Mouse (Mus musculus): ENCODE results near the gene Metrnl. TPM values are rescaled to one million over a fixed set of nuclear protein-coding genes. Genes with fewer than 3 reads are reported as not detected.

Gene Metrnl
- total RNA-seq, 2 experiments from 2014 or later = 13.8 to 16.8 TPM

- no peak for DNase-seq (ENCODE audit: low spot score in 2 of 2)
These were observed 25.3 kb downstream of the Metrnl start for GRCm38 (mm10) chr11:121726625-121727024.

- no peak for DNase-seq (ENCODE audit: low spot score in 2 of 2)
These were observed 32.8 kb downstream of the Metrnl start for GRCm38 (mm10) chr11:121734184-121734583.

- DNase-seq (ENCODE audit: low spot score in 2 of 2) = no peak
These were observed 33.5 kb downstream of the Metrnl start for GRCm38 (mm10) chr11:121734892-121735291.

- DNase-seq (ENCODE audit: low spot score in 2 of 2) = no peak
These were observed 37.3 kb downstream of the Metrnl start for GRCm38 (mm10) chr11:121738616-121739015.

GRCm38 (mm10) chr11:121740906-121741305, 39.6 kb downstream of the Metrnl start:
- no peak for DNase-seq (ENCODE audit: low spot score in 2 of 2)

- DNase-seq (ENCODE audit: low spot score in 2 of 2) = no peak
These were observed 40.1 kb downstream of the Metrnl start for GRCm38 (mm10) chr11:121741433-121741832.

- DNase-seq (ENCODE audit: low spot score in 2 of 2) = no peak
These were observed 41.8 kb downstream of the Metrnl start for GRCm38 (mm10) chr11:121743113-121743512.

- DNase-seq (ENCODE audit: low spot score in 2 of 2) = no peak
These were observed 42.7 kb downstream of the Metrnl start for GRCm38 (mm10) chr11:121743915-121744628.

- DNase-seq (ENCODE audit: low spot score in 2 of 2) = no peak
These were observed 45.7 kb downstream of the Metrnl start for GRCm38 (mm10) chr11:121746941-121747494.

- DNase-seq (ENCODE audit: low spot score in 2 of 2) = no peak
These were observed 46.8 kb downstream of the Metrnl start for GRCm38 (mm10) chr11:121748003-121748684.

Other genes with a start within 250 kb of the Metrnl start
- 10 to 100 TPM; 45.0 to 46.3 TPM for gene Tbcd, start 249.6 kb upstream of the Metrnl start, total RNA-seq (2021)
- 1 to 10 TPM in 1 of 2 experiments, under 1 TPM in 1; 0.70 to 1.0 TPM for gene Zfp750, start 182.2 kb upstream of the Metrnl start, total RNA-seq (2021)
- gene B3gntl1, start 28.4 kb upstream of the Metrnl start, total RNA-seq (2021) = 10 to 100 TPM; 11.9 to 14.5 TPM
- not detected for gene Ptchd3, start 128.7 kb downstream of the Metrnl start, total RNA-seq (2021)

Measured in adrenal gland, postnatal 4 days (tissue).